Mouse (Mus musculus) liver, postnatal 0 days (tissue): ENCODE data around the gene Rpl27. TPM values are rescaled to one million over a fixed set of nuclear protein-coding genes. Genes with fewer than 3 reads are reported as not detected.
A peak's percentile ranks its signal among the peaks of the same experiment; 100 is the strongest.

Source experiments
- ATAC-seq: fragments of 200-750 bp; cut with Nextera tagmentation; 2 replicates; pipeline ENCODE4 v1.8.0; 2017; ENCODE audit warnings: mild to moderate bottlenecking, moderate library complexity
- DNase-seq: peaks from one replicate; pipeline ENCODE4 v3.0.0-alpha.2; 2016
- H3K27ac ChIP-seq: fragments of 300-500 bp; sonication (generic); 2 replicates; pipeline ENCODE4 v1.5.1; 2014; ENCODE audit warnings: antibody characterized with exemption, moderate library complexity, mild to moderate bottlenecking, low read depth
- H3K27me3 ChIP-seq: fragments of 300-500 bp; sonication (generic); 2 replicates; pipeline ENCODE4 v1.6.1; 2014; ENCODE audit warnings: low read length, control low read depth, mixed read lengths; ENCODE audit not compliant: insufficient read depth
- H3K36me3 ChIP-seq: fragments of 300-500 bp; sonication (generic); replicated peaks from 2 replicates; pipeline ENCODE4 v1.6.1; 2014; ENCODE audit warnings: mild to moderate bottlenecking, control low read depth, low read length, moderate library complexity, mixed read lengths; ENCODE audit not compliant: insufficient read depth
- H3K4me1 ChIP-seq: fragments of 300-500 bp; sonication (generic); 2 replicates; pipeline ENCODE4 v1.6.1; 2014; ENCODE audit warnings: antibody characterized with exemption, mild to moderate bottlenecking, control low read depth; ENCODE audit not compliant: insufficient read depth
- H3K4me2 ChIP-seq: fragments of 300-500 bp; sonication (generic); 2 replicates; pipeline ENCODE4 v1.6.1; 2014; ENCODE audit warnings: low read depth, mild to moderate bottlenecking, low read length, moderate library complexity, mixed read lengths
- H3K4me3 ChIP-seq: fragments of 300-500 bp; sonication (generic); 2 replicates; pipeline ENCODE4 v1.5.1; 2014; ENCODE audit warnings: low read depth, low read length
- H3K9ac ChIP-seq: fragments of 300-500 bp; sonication (generic); replicated peaks from 2 replicates; pipeline ENCODE4 v1.6.1; 2014; ENCODE audit warnings: mild to moderate bottlenecking, moderate library complexity
- H3K9me3 ChIP-seq: fragments of 300-500 bp; sonication (generic); 2 replicates; pipeline ENCODE4 v1.6.1; 2016; ENCODE audit warnings: mild to moderate bottlenecking, control low read depth, low read length, mixed read lengths
- CTCF ChIP-seq: sonication (generic); IDR thresholded peaks from 2 replicates; pipeline ENCODE4 v1.5.1; 2016; ENCODE audit warnings: antibody characterized with exemption, low read depth
- EP300 ChIP-seq: IDR thresholded peaks from 2 replicates; pipeline ENCODE4 v1.6.1; 2016; ENCODE audit warnings: antibody characterized with exemption, low read depth, mild to moderate bottlenecking
- WGBS: fragments of 180-500 bp; shearing (Covaris S2); extraction: QIAGEN DNeasy Blood & Tissue Kit; methylation state at CpG from one replicate; pipeline ENCODE4 v1.1.7; 2014; ENCODE audit not compliant: insufficient replicate concordance; 5-methylcytosine and 5-hydroxymethylcytosine counted together
- polyA plus RNA-seq: library from polyadenylated mRNA; unstranded; fragments of >200 nt; fragmentation: Nextera tagmentation; extraction: Ambion mirVana; gene quantifications from 2 replicates; pipeline ENCODE4 v1.2.1, GENCODE M21; 2015

Rpl27 gene
- 205 and 213 TPM in 2 replicates for polyA plus RNA-seq

DNA sequence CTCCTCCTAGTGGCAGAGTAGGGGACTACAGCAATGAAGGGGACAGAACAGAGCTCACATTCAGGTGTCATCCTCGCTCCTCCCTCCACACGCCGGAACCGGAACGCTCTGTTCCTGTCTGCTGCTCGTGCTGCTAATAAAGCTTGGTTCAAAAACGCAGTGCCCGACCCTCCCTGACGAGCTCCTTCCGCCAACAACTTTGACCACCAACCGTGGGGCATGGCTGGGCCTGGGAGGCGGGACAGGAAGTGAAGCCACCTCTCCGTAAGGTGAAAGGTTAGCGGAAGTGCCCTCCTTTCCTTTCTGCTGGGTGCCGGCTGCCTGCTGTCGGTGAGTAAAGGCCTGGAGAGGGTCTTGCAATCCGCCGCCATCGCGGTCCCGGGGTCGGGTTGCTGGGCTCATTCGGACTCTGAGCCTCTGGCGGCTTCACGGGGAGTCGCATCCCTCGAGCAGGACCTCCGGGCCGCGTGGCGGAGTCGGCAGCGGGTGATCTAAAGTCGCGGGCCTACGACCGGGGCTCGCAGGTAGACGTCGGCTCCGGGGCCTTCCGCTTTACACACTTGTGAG is at the start of gene Rpl27:
Gene Rpl27, plus strand, starts transcription at position 172 of the 567 bp plus-strand sequence.
- H3K27ac ChIP-seq: peak within 1 kb of the TSS; percentile 84
- ATAC-seq (peak; percentile 98), DNase-seq (peak; percentile 97)
- no peaks in the 10 kb centered on the region for H3K27me3 ChIP-seq
- peak within 1 kb of the TSS; percentile 85 for H3K9ac ChIP-seq
- peaks cover 20% of the 10 kb centered on the region for H3K36me3 ChIP-seq
- H3K4me3 ChIP-seq: peak within 1 kb of the TSS; percentile 67
- WGBS: under 1% methylated on average over 42 of the region's 42 CpGs
- H3K9me3 ChIP-seq: no peaks in the 10 kb centered on the region
- TF ChIP-seq CTCF: peak; percentile 95
- peak; percentile 89 for TF ChIP-seq EP300
- peaks cover 15% of the 10 kb centered on the region for H3K4me1 ChIP-seq
- peak within 1 kb of the TSS; percentile 83 for H3K4me2 ChIP-seq

GRCm38 (mm10) chr11:101395110-101395509 is 47.0 kb upstream of the Rpl27 start:
- DNase-seq: peak; percentile 77
- H3K36me3 ChIP-seq: no peaks in the 10 kb centered on the region
- no peak overlapping the region for H3K4me2 ChIP-seq
- no peaks in the 10 kb centered on the region for H3K9me3 ChIP-seq
- no peaks in the 10 kb centered on the region for H3K27me3 ChIP-seq
- ATAC-seq: peak; percentile 38; the same call in 1 of the 2 replicates
- WGBS: 6% methylated on average over 8 of the region's 8 CpGs
- no peak overlapping the region for H3K9ac ChIP-seq
- no peak overlapping the region for H3K4me3 ChIP-seq
- H3K27ac ChIP-seq: no peak overlapping the region
- peaks cover 3% of the 10 kb centered on the region; the same call in 1 of the 2 replicates for H3K4me1 ChIP-seq
- TF ChIP-seq EP300 (no peak), CTCF (peak; percentile 92)

- ATAC-seq: no peak
- no peak overlapping the region for H3K27ac ChIP-seq
- WGBS: 84% methylated on average over 2 of the region's 2 CpGs
These were observed 26.8 kb upstream of the Rpl27 start for GRCm38 (mm10) chr11:101415306-101415705.

DNA sequence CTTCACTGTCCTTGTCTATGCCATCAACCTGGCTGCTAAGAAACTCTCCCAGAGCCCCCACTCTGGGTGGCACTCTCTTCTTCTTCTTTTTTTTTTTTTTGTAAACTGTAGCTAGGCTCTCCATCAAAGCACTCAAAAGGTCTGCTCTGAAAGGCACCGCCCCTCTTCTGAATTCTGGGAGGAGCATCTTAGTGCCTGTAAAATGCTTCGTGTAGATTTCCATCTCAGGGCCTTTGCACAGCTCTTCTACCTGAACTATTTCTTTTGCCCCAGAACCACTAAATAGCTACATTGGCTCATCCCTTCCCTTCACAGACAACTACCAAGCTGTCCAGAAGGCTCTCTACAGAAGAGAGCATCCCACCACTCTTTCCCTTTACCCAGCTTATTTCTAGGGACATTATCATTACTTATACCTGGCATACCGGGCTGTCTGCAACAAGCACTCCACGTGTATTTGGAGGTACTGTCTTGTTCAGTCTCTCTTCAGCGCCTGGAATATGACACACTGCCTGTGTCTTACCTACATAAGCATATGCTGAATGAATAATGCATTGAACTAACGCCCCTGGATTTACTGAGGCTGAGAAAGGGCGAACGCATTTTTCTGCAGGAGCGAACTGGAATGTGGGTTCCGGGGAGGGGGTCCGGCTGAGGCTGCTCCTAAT is 25.5 kb upstream of the Rpl27 start:
- WGBS: under 1% methylated on average over 11 of the region's 11 CpGs
- Histone ChIP-seq H3K4me1 (peaks cover 7% of the 10 kb centered on the region), H3K27ac (peak overlapping the region; percentile 60), H3K4me2 (peak overlapping the region; percentile 99), H3K9me3 (no peaks in the 10 kb centered on the region), H3K27me3 (no peaks in the 10 kb centered on the region), H3K36me3 (peaks cover 17% of the 10 kb centered on the region), H3K9ac (peak overlapping the region; percentile 90), H3K4me3 (peak overlapping the region; percentile 97)
- no peak; the same call in 1 of the 2 replicates for ATAC-seq
- TF ChIP-seq CTCF (no peak), EP300 (no peak)
- peak; percentile 30 for DNase-seq

More at GRCm38 (mm10) chr11:101415306-101415705, 26.8 kb upstream of the Rpl27 start:
- peaks cover 7% of the 10 kb centered on the region for H3K4me1 ChIP-seq
- H3K27me3 ChIP-seq: no peaks in the 10 kb centered on the region
- TF ChIP-seq CTCF: no peak
- TF ChIP-seq EP300: no peak
- H3K4me2 ChIP-seq: no peak overlapping the region
- no peak overlapping the region for H3K4me3 ChIP-seq
- no peak for DNase-seq
- H3K9ac ChIP-seq: no peak overlapping the region
- H3K9me3 ChIP-seq: no peaks in the 10 kb centered on the region
- H3K36me3 ChIP-seq: peaks cover 22% of the 10 kb centered on the region

DNA sequence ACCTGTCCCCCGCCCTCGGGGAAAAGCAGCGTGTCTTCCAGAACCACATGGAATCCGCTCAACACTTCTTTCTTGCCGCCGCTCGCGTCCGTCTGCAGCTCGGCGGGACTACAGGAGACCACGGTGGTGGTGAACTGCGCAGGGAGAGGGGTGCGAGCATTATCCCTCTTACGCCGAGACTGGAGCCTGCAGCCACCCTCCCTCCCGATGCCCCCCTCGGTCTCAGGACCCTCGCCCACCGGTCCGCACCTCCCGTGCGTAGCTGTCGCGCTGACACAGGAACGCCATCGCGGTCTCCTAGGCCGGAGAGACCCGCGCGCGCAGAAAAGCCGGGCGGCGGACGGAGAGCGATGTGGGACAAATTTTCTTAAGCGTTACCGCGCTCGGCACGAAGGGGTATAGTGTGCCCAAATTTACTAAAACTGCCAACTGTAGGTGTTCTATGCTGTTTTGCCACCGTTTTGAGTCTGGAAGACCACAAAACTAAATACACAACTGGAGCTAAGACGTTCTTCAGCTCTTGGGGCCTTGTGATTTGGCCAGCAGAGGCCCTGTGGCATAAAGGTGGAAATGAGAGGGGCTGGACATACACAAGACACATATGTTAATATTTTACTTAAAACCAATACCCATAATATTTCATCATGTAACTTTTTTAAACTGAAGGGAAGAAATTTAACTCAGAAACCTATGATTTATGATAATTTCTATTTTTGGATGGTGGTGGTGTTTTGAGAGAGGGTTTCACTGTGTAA is 24.8 kb upstream of the Rpl27 start, which contains the start of gene Aarsd1:
Gene Aarsd1, minus strand, starts transcription at position 515 of the 755 bp plus-strand sequence.
- peaks cover 7% of the 10 kb centered on the region for H3K4me1 ChIP-seq
- H3K27ac ChIP-seq: peak within 1 kb of the TSS; percentile 60
- no peaks in the 10 kb centered on the region for H3K27me3 ChIP-seq
- peak; percentile 91 for ATAC-seq
- H3K4me3 ChIP-seq: peak within 1 kb of the TSS; percentile 97
- DNase-seq: peak; percentile 89
- no peak for TF ChIP-seq EP300
- no peak for TF ChIP-seq CTCF
- H3K4me2 ChIP-seq: peak within 1 kb of the TSS; percentile 99
- H3K9me3 ChIP-seq: no peaks in the 10 kb centered on the region
- H3K36me3 ChIP-seq: peaks cover 14% of the 10 kb centered on the region
- under 1% methylated on average over 44 of the region's 45 CpGs for WGBS
- H3K9ac ChIP-seq: peak within 1 kb of the TSS; percentile 90

DNA sequence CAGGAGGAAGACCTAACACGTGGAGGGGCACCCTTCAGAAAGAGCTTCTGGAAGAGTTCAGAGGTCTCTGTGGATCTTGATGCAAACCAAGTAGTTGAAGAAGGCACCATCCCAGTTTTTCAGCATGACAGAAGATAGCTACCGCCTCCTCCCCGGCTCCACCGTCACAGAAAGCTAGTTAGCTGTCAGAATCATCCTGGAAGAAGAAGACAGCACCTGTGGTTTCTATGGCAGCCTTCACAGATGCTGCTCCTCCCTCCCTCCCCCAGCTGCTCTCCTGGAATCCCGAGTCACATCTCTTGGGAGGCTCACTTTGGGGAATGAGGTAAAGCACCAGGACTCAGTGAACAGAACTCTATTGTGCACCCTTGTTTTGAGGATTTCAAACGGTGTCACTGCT is 23.1 kb upstream of the Rpl27 start:
- no peaks in the 10 kb centered on the region for H3K27me3 ChIP-seq
- ATAC-seq (no peak), DNase-seq (no peak)
- peaks cover 1% of the 10 kb centered on the region for H3K36me3 ChIP-seq
- H3K27ac ChIP-seq: no peak overlapping the region
- no peaks in the 10 kb centered on the region for H3K9me3 ChIP-seq
- peaks cover 11% of the 10 kb centered on the region for H3K4me1 ChIP-seq
- H3K9ac ChIP-seq: no peak overlapping the region
- 69% methylated on average over 6 of the region's 6 CpGs for WGBS
- no peak overlapping the region for H3K4me3 ChIP-seq
- TF ChIP-seq EP300 (no peak), CTCF (no peak)
- no peak overlapping the region for H3K4me2 ChIP-seq
